Mouse (Mus musculus) hindbrain, embryonic 16.5 days (tissue): ENCODE results near the gene Rufy4. TPM values are rescaled to one million over a fixed set of nuclear protein-coding genes. Genes with fewer than 3 reads are reported as not detected.
"Not testable (repeated sequence)": the region's sequence is repeated elsewhere in the genome, so short reads cannot be mapped to it uniquely, and the experiment has no call there.

ENCODE experiments used
- ATAC-seq: fragments of 200-750 bp; cut with Nextera tagmentation; 2 replicates; pipeline ENCODE4 v1.8.0; 2017; ENCODE audit warnings: moderate TSS enrichment, moderate library complexity
- H3K27ac ChIP-seq: fragments of 300-500 bp; sonication (generic); 2 replicates; pipeline ENCODE4 v1.5.1; 2014; ENCODE audit warnings: low read depth, mild to moderate bottlenecking, control low read depth, low read length, moderate library complexity
- H3K27me3 ChIP-seq: fragments of 300-500 bp; sonication (generic); replicated peaks from 2 replicates; pipeline ENCODE4 v1.6.1; 2014; ENCODE audit warnings: low read length; ENCODE audit not compliant: control insufficient read depth, insufficient read depth
- H3K36me3 ChIP-seq: fragments of 300-500 bp; sonication (generic); 2 replicates; pipeline ENCODE4 v1.6.1; 2014; ENCODE audit warnings: mild to moderate bottlenecking, low read length, moderate library complexity, mixed read lengths; ENCODE audit not compliant: control insufficient read depth, insufficient read depth
- H3K4me1 ChIP-seq: fragments of 300-500 bp; sonication (generic); 2 replicates; pipeline ENCODE4 v1.6.1; 2014; ENCODE audit warnings: low read depth, low read length; ENCODE audit not compliant: control insufficient read depth, insufficient read depth
- H3K4me2 ChIP-seq: fragments of 300-500 bp; sonication (generic); 2 replicates; pipeline ENCODE4 v1.6.1; 2014; ENCODE audit warnings: mild to moderate bottlenecking, low read length, control low read depth, moderate library complexity
- H3K4me3 ChIP-seq: fragments of 300-500 bp; sonication (generic); 2 replicates; pipeline ENCODE4 v1.5.1; 2014; ENCODE audit warnings: mild to moderate bottlenecking, low read length, control low read depth, moderate library complexity
- H3K9ac ChIP-seq: fragments of 300-500 bp; sonication (generic); 2 replicates; pipeline ENCODE4 v1.6.1; 2014; ENCODE audit warnings: low read depth, mild to moderate bottlenecking, control low read depth, low read length, moderate library complexity
- H3K9me3 ChIP-seq: fragments of 300-500 bp; sonication (generic); 2 replicates; pipeline ENCODE4 v1.6.1; 2014; ENCODE audit warnings: mild to moderate bottlenecking, low read length, moderate library complexity; ENCODE audit not compliant: control insufficient read depth
- WGBS: fragments of 180-500 bp; shearing (Covaris S2); extraction: QIAGEN DNeasy Blood & Tissue Kit; methylation state at CpG from one replicate; pipeline ENCODE4 v1.1.7; 2014; 5-methylcytosine and 5-hydroxymethylcytosine counted together
- polyA plus RNA-seq: library from polyadenylated mRNA; unstranded; fragments of >200 nt; fragmentation: Nextera tagmentation; extraction: Ambion mirVana; gene quantifications from 2 replicates; pipeline ENCODE4 v1.2.1, GENCODE M21; 2015

Rufy4 gene
- polyA plus RNA-seq, 1 experiment from 2014 or later, result 0.14 TPM

- no peak within 1 kb of the TSS for H3K4me2 ChIP-seq
Measured at GRCm38 (mm10) chr1:74153461-74154184, 28.3 kb downstream of the Rufy4 start, which contains the start of gene Cxcr2. Cxcr2 (plus strand) TSS chr1:74153989.

GRCm38 (mm10) chr1:74155435-74156012 lies 30.2 kb downstream of the Rufy4 start:
- Histone ChIP-seq H3K4me1 (no peaks in the 10 kb centered on the region), H3K4me2 (no peak overlapping the region), H3K9ac (no peak overlapping the region), H3K27ac (no peak overlapping the region), H3K4me3 (no peak overlapping the region), H3K9me3 (no peaks in the 10 kb centered on the region), H3K27me3 (no peaks in the 10 kb centered on the region), H3K36me3 (no peaks in the 10 kb centered on the region)
- WGBS, result 95% methylated on average over 6 of the region's 6 CpGs
- ATAC-seq, result no peak

More at GRCm38 (mm10) chr1:74153461-74154184, 28.3 kb downstream of the Rufy4 start, which contains the start of gene Cxcr2:
- no peak within 1 kb of the TSS for H3K9ac ChIP-seq
- no peak within 1 kb of the TSS for H3K4me3 ChIP-seq
- H3K36me3 ChIP-seq, result no peaks in the 10 kb centered on the region
- no peak for ATAC-seq
- H3K9me3 ChIP-seq, result no peaks in the 10 kb centered on the region
- no peaks in the 10 kb centered on the region for H3K27me3 ChIP-seq
- WGBS, result 77% methylated on average over 8 of the region's 8 CpGs
- no peaks in the 10 kb centered on the region for H3K4me1 ChIP-seq
- no peak within 1 kb of the TSS for H3K27ac ChIP-seq

DNA sequence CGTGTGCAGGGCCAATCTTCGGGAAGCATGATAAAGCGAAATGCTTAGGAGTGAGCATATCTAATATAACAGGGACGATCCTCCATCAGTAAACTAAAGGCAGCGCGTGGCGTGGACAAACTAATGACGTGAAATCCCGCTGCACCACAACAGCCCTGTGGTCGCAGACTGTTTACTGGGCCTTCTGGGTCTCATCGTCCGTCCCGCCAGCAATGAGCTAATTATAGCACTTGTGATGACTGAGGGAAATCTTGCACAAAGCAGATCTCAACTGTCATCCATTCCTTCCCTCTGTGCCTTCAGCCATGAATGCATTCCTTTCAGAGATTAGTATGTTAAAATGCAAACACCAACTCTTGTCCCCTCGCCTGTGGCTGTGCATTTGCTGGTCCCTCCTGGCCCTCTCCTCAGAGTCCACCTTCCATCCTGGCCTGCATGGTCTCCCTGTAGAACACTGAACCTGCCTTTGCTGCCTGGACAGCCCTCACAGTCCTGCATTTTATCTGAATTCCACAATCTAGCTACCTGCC lies 31.1 kb downstream of the Rufy4 start:
- H3K4me1 ChIP-seq, result no peaks in the 10 kb centered on the region
- H3K27me3 ChIP-seq, result no peaks in the 10 kb centered on the region
- H3K9me3 ChIP-seq, result no peaks in the 10 kb centered on the region
- no peak overlapping the region for H3K4me2 ChIP-seq
- no peak overlapping the region for H3K4me3 ChIP-seq
- no peak for ATAC-seq
- no peak overlapping the region for H3K27ac ChIP-seq
- WGBS, result 76% methylated on average over 14 of the region's 14 CpGs
- no peaks in the 10 kb centered on the region for H3K36me3 ChIP-seq
- H3K9ac ChIP-seq, result no peak overlapping the region

DNA sequence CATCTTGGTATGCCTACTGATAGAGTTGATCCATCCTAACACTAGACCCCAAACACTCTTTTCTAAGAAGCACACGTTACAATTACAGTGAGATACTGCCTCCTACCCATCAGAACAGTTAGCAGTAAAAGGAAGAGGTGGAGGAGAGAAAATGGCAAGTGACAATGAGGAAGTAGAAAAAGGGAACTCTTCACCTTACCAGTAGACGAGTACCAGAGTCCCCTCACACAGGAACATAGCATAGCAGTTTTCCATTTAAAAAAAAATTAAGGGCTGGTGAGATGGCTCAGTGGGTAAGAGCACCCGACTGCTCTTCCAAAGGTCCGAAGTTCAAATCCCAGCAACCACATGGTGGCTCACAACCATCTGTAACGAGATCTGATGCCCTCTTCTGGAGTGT lies 34.3 kb downstream of the Rufy4 start:
- ATAC-seq, H3K9me3 ChIP-seq, H3K4me3 ChIP-seq, H3K36me3 ChIP-seq, H3K9ac ChIP-seq, H3K27me3 ChIP-seq, H3K4me2 ChIP-seq, H3K27ac ChIP-seq, H3K4me1 ChIP-seq: not testable (repeated sequence)
- 83% methylated on average over 4 of the region's 5 CpGs for WGBS

DNA sequence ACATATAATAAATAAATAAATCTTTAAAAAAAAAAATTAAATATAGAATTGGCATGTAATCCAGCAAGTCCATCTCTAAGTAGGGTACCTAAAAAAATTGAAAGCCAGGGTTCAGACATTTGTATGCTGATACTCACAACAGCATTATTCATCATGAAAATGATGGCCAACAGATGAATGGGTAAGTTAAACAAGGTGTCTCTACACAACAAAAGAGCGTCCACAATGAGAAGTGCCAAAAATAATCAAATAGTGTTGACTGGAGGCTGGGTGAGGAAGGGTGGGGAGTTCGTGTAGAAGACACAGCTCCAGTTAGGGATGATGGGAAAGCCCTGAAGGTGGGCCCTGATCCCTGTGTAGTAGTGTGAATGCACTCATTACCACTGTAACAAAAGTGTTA lies 34.7 kb downstream of the Rufy4 start:
- no peaks in the 10 kb centered on the region for H3K27me3 ChIP-seq
- H3K27ac ChIP-seq, result no peak overlapping the region
- H3K9ac ChIP-seq, result no peak overlapping the region
- no peaks in the 10 kb centered on the region for H3K9me3 ChIP-seq
- H3K4me1 ChIP-seq, result no peaks in the 10 kb centered on the region
- no peaks in the 10 kb centered on the region for H3K36me3 ChIP-seq
- no peak overlapping the region for H3K4me2 ChIP-seq
- WGBS, result 74% methylated on average over 2 of the region's 2 CpGs
- ATAC-seq, result no peak
- H3K4me3 ChIP-seq, result no peak overlapping the region

DNA sequence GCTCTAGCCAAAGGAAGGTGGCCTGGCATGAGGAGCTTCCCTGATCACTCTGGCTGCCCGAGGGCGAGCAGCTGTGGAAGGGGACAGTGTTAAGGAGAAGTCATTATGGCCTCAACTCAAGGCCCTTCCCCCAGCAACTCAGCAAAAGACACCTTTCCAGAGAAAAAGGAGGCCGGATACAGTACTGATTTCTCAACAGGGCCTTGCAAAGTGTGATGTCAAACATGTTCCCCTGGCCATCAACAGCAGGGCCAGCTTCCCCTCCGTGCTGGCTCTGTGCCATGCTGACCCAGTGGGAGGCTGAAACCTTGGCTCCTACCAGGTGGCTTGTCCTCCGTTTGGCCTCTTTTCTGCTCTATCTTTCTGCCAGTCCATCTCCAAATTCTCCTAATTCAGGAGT lies 41.8 kb downstream of the Rufy4 start:
- H3K4me2 ChIP-seq, result no peak overlapping the region
- H3K27ac ChIP-seq, result no peak overlapping the region
- no peaks in the 10 kb centered on the region for H3K9me3 ChIP-seq
- H3K36me3 ChIP-seq, result no peaks in the 10 kb centered on the region
- ATAC-seq, result no peak
- H3K9ac ChIP-seq, result no peak overlapping the region
- no peaks in the 10 kb centered on the region for H3K4me1 ChIP-seq
- no peak overlapping the region for H3K4me3 ChIP-seq
- H3K27me3 ChIP-seq, result no peaks in the 10 kb centered on the region
- 89% methylated on average over 5 of the region's 5 CpGs for WGBS

DNA sequence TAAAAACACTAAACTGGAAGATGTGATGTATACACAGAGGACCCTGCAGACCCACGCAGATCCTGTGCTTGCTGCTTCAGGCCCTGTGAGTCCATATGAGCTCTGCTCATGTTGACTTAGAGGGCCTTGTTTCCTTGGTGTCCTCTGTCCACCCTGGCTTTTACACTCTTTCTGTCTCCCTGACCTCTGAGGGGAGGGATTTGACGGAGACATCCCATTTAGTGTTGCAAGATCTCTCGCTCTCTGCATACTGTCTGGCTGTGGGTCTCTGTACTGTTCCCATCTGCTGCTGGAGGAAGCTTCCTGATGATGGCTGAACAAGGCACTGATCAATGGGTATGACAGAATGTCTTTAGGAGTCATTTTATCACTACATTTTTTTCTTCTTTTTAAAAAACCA lies 44.4 kb downstream of the Rufy4 start:
- Histone ChIP-seq H3K4me2 (no peak overlapping the region), H3K9ac (no peak overlapping the region), H3K36me3 (no peaks in the 10 kb centered on the region), H3K4me1 (no peaks in the 10 kb centered on the region), H3K27ac (no peak overlapping the region), H3K9me3 (no peaks in the 10 kb centered on the region), H3K27me3 (no peaks in the 10 kb centered on the region), H3K4me3 (no peak overlapping the region)
- no peak for ATAC-seq
- 88% methylated on average over 3 of the region's 3 CpGs for WGBS

DNA sequence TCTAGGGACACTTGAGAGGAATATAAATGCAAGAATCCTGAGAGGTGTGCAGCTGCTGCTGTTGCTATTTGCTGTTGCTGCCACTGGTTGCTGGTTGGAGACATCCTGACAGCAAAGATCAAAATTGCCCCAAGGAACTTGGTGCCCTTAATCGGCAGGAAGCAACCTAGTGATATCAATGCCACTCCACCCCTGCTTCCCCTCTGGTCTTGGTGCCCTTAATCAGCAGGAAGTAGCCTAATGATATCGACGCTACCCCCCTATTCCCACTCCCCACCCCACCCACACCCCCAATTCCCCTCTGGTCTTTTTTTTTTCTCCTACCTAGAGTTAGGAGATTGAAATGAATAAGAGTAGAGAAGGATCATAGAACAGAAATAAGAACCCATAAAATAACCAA lies 47.4 kb downstream of the Rufy4 start:
- Histone ChIP-seq H3K9ac (no peak overlapping the region), H3K4me2 (no peak overlapping the region), H3K4me3 (no peak overlapping the region), H3K4me1 (no peaks in the 10 kb centered on the region), H3K27me3 (no peaks in the 10 kb centered on the region), H3K9me3 (no peaks in the 10 kb centered on the region), H3K36me3 (no peaks in the 10 kb centered on the region), H3K27ac (no peak overlapping the region)
- 96% methylated on average over 3 of the region's 3 CpGs for WGBS
- ATAC-seq, result no peak

DNA sequence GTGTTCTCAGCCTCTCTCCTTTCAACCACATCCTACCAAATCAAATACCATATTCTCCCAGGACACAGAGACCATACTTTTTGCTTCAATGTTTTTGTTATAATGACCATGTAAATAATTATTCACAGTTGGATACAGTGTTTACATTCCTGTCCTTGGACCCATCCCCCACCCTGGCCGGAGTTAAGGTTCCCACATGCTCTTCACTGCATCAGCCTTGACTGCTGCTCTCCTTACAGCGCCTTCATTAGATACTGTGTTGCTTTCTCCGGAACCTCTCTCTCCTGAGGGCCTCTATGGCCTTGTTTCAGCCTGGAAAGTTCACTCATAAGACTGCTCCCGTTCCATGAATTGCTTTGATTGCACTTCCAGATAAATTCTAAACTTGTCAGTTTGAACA lies 50.4 kb downstream of the Rufy4 start:
- Histone ChIP-seq H3K4me2 (no peak overlapping the region), H3K36me3 (no peaks in the 10 kb centered on the region), H3K27me3 (no peaks in the 10 kb centered on the region), H3K9me3 (no peaks in the 10 kb centered on the region), H3K4me1 (no peaks in the 10 kb centered on the region), H3K4me3 (no peak overlapping the region), H3K27ac (no peak overlapping the region), H3K9ac (no peak overlapping the region)
- WGBS, result 88% methylated on average over 4 of the region's 4 CpGs
- ATAC-seq, result no peak
